19 mouse cellular contexts compared by ENCODE assay signal in genomic region chr12:65061082-65061481, GRCm38 (mm10).
"Had no signal": no experiment of that assay in that cellular context is flagged by ENCODE, and none has a peak within 500 bp of the region (broad histone marks: within the 10 kb centered on the region; RNA-seq: fewer than 3 reads in every experiment).

No protein-coding gene starts in this region.

- H3K27ac ChIP-seq: kidney, postnatal 0 days; limb, embryonic 12.5 days; limb, embryonic 15.5 days; liver, embryonic 14.5 days; lung, embryonic 15.5 days; stomach, embryonic 15.5 days had no signal

- H3K9me3 ChIP-seq: limb, embryonic 12.5 days; limb, embryonic 15.5 days; lung, embryonic 15.5 days; stomach, embryonic 15.5 days had no signal

- H3K9ac ChIP-seq: limb, embryonic 12.5 days; limb, embryonic 15.5 days; liver, embryonic 14.5 days; liver, postnatal 0 days; lung, embryonic 15.5 days; stomach, embryonic 15.5 days had no signal

- H3K4me3 ChIP-seq: limb, embryonic 12.5 days; limb, embryonic 15.5 days; lung, embryonic 15.5 days; stomach, embryonic 15.5 days had no signal

- H3K27me3 ChIP-seq: limb, embryonic 12.5 days; limb, embryonic 15.5 days; lung, embryonic 15.5 days; stomach, embryonic 15.5 days had no signal

- ATAC-seq: liver, postnatal 0 days had no signal

- DNase-seq: kidney, adult 2 months; kidney, postnatal 25 days; left cerebral cortex, postnatal 4 days; liver, postnatal 0 days; lung, postnatal 10 days; lung, postnatal 36 days; midbrain, embryonic 14.5 days; right cerebral cortex, postnatal 14 days; right cerebral cortex, postnatal 4 days; thymus, adult 18-20 months; thymus, postnatal 36 days had no signal

- H3K4me1 ChIP-seq: limb, embryonic 12.5 days; limb, embryonic 15.5 days; lung, embryonic 15.5 days; stomach, embryonic 15.5 days had no signal

- H3K4me2 ChIP-seq: limb, embryonic 12.5 days; limb, embryonic 15.5 days; liver, embryonic 11.5 days; lung, embryonic 15.5 days; midbrain, embryonic 11.5 days; stomach, embryonic 15.5 days had no signal
